Mouse (Mus musculus) heart, embryonic 13.5 days (tissue): Measurements from ENCODE around the gene Klf8. TPM values are rescaled to one million over a fixed set of nuclear protein-coding genes. Genes with fewer than 3 reads are reported as not detected.

Experiments
- ATAC-seq: fragments of 200-750 bp; cut with Nextera tagmentation; 2 replicates; pipeline ENCODE4 v1.8.0; 2017; ENCODE audit warnings: moderate TSS enrichment; ENCODE audit not compliant: insufficient number of reproducible peaks, low FRiP score, low TSS enrichment; ENCODE audit errors: extremely low read depth
- H3K27ac ChIP-seq: fragments of 300-500 bp; sonication (generic); replicated peaks from 2 replicates; pipeline ENCODE4 v1.5.1; 2015; ENCODE audit warnings: moderate library complexity, mild to moderate bottlenecking, inconsistent platforms
- H3K27me3 ChIP-seq: fragments of 300-500 bp; sonication (generic); replicated peaks from 2 replicates; pipeline ENCODE4 v1.6.1; 2015; ENCODE audit warnings: mild to moderate bottlenecking, inconsistent platforms
- H3K36me3 ChIP-seq: fragments of 300-500 bp; sonication (generic); 2 replicates; pipeline ENCODE4 v1.6.1; 2015; ENCODE audit warnings: mild to moderate bottlenecking, inconsistent platforms
- H3K4me1 ChIP-seq: fragments of 300-500 bp; sonication (generic); 2 replicates; pipeline ENCODE4 v1.6.1; 2015; ENCODE audit warnings: inconsistent platforms
- H3K4me2 ChIP-seq: fragments of 300-500 bp; sonication (generic); 2 replicates; pipeline ENCODE4 v1.6.1; 2015; ENCODE audit warnings: inconsistent platforms, mild to moderate bottlenecking, moderate library complexity
- H3K4me3 ChIP-seq: fragments of 300-500 bp; sonication (generic); 2 replicates; pipeline ENCODE4 v1.5.1; 2015; ENCODE audit warnings: moderate library complexity, mild to moderate bottlenecking, inconsistent platforms
- H3K9ac ChIP-seq: fragments of 300-500 bp; sonication (generic); 2 replicates; pipeline ENCODE4 v1.6.1; 2015; ENCODE audit warnings: inconsistent platforms, mild to moderate bottlenecking, moderate library complexity
- H3K9me3 ChIP-seq: fragments of 300-500 bp; sonication (generic); 2 replicates; pipeline ENCODE4 v1.6.1; 2016; ENCODE audit warnings: inconsistent platforms
- WGBS: fragments of 180-500 bp; shearing (Covaris S2); methylation state at CpG from one replicate; pipeline ENCODE4 v1.1.7; 2015; ENCODE audit warnings: mixed read lengths; 5-methylcytosine and 5-hydroxymethylcytosine counted together
- polyA plus RNA-seq: library from polyadenylated mRNA; unstranded; fragments of >200 nt; fragmentation: Nextera tagmentation; extraction: Ambion mirVana; gene quantifications from 2 replicates; pipeline ENCODE4 v1.2.1, GENCODE M21; 2015

Gene Klf8
- polyA plus RNA-seq, 1 experiment from 2014 or later = 0.90 TPM

DNA sequence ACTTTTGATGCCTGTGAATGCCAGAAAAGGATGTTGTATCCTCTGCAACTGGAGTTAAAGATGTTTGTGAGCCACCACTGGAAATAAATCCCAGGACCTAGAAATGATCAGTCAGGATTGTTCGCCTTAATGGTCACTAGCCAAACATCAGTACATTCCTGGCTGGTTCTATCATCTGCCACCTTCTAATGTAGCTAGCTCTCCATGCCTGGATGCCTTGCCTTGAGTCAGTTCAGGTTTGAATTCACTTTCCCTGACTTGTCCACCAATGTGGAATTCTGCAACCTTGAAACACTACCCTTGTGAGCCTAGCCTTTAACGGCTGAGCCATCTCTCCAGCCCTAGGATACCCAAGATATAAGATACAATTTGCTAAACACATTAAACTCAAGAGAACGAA, 202.8 kb downstream of the Klf8 start:
- H3K27me3 ChIP-seq = no peaks in the 10 kb centered on the region
- H3K4me1 ChIP-seq = no peaks in the 10 kb centered on the region
- H3K27ac ChIP-seq = no peak overlapping the region
- no peak for ATAC-seq
- no peaks in the 10 kb centered on the region for H3K9me3 ChIP-seq
- H3K36me3 ChIP-seq = no peaks in the 10 kb centered on the region
- 70% methylated on average over 3 of the region's 3 CpGs for WGBS
- no peak overlapping the region for H3K4me2 ChIP-seq
- H3K4me3 ChIP-seq = no peak overlapping the region
- H3K9ac ChIP-seq = no peak overlapping the region

Other genes with a start within 250 kb of the Klf8 start
- gene Usp51, start 231.0 kb upstream of the Klf8 start, polyA plus RNA-seq = 0.66 and 0.88 TPM in 2 replicates
- 33.2 and 34.1 TPM in 2 replicates for gene Mageh1, start 199.9 kb upstream of the Klf8 start, polyA plus RNA-seq
- not detected in 2 replicates for gene Foxr2, start 118.7 kb upstream of the Klf8 start, polyA plus RNA-seq
- 1.7 TPM in 2 replicates for gene Rragb, start 97.5 kb upstream of the Klf8 start, polyA plus RNA-seq